10 mouse cellular contexts compared by ENCODE assay signal in genomic region chr17:85617566-85618358, GRCm38 (mm10). TPM values are rescaled to one million over a fixed set of nuclear protein-coding genes. Genes with fewer than 3 reads are reported as not detected.
DNase-seq lines count a peak whose midpoint lies in the region; ATAC-seq lines count a peak whose summit lies in the region.
"Had no signal": no experiment of that assay in that cellular context is flagged by ENCODE, and none has a peak within 500 bp of the region (broad histone marks: within the 10 kb centered on the region; RNA-seq: fewer than 3 reads in every experiment).

No protein-coding gene starts in this region.

- WGBS in embryonic facial prominence, embryonic 13.5 days: under 1% methylated on average over 36 of the region's 36 CpGs
- under 1% methylated on average over 34 of the region's 36 CpGs for WGBS in intestine, embryonic 16.5 days

- no peaks in the 10 kb centered on the region for H3K9me3 ChIP-seq in embryonic facial prominence, embryonic 13.5 days
- no peaks in the 10 kb centered on the region for H3K9me3 ChIP-seq in intestine, embryonic 16.5 days (ENCODE audit: control insufficient read depth, low read length)

- DNase-seq in kidney, postnatal 4 days: peak; percentile 58 to 66
- no peak for DNase-seq in kidney, postnatal 14 days
- peak; percentile 72 for DNase-seq in retina, postnatal 1 day
- DNase-seq in adrenal gland, postnatal 4 days (ENCODE audit: low spot score in 2 of 2): no peak
- DNase-seq in adrenal gland, adult (ENCODE audit: inconsistent age in 2 of 2, low spot score in 1 of 2): no peak

- peak overlapping the region; percentile 85 for H3K27ac ChIP-seq in embryonic facial prominence, embryonic 13.5 days
- no peak overlapping the region for H3K27ac ChIP-seq in intestine, embryonic 16.5 days (ENCODE audit: low read length)

- H3K36me3 ChIP-seq in embryonic facial prominence, embryonic 13.5 days: no peaks in the 10 kb centered on the region
- H3K36me3 ChIP-seq in intestine, embryonic 16.5 days (ENCODE audit: control insufficient read depth, insufficient read depth, low read length): no peaks in the 10 kb centered on the region

- peak overlapping the region; percentile 45 for H3K4me3 ChIP-seq in embryonic facial prominence, embryonic 13.5 days
- H3K4me3 ChIP-seq in intestine, embryonic 16.5 days (ENCODE audit: low read length): peak overlapping the region; percentile 24
- H3K4me3 ChIP-seq: myocyte had no signal

- no peak for ATAC-seq in embryonic facial prominence, embryonic 13.5 days (ENCODE audit: insufficient number of reproducible peaks, insufficient read depth, low FRiP score, low TSS enrichment, low read depth)
- no peak for ATAC-seq in intestine, embryonic 16.5 days
- ATAC-seq in monocyte, adult 5-6 weeks (replicated peaks; ENCODE audit: insufficient number of reproducible peaks, low FRiP score, low TSS enrichment, poor library complexity, severe bottlenecking): no peak

- peak overlapping the region; percentile 71 for H3K9ac ChIP-seq in embryonic facial prominence, embryonic 13.5 days
- H3K9ac ChIP-seq in intestine, embryonic 16.5 days (ENCODE audit: low read depth, low read length): no peak overlapping the region

- H3K27me3 ChIP-seq in embryonic facial prominence, embryonic 13.5 days: peaks cover 100% of the 10 kb centered on the region
- peaks cover 97% of the 10 kb centered on the region for H3K27me3 ChIP-seq in intestine, embryonic 16.5 days (replicated peaks; ENCODE audit: control insufficient read depth, insufficient read depth, low read length)

- peak overlapping the region; percentile 62 for H3K4me2 ChIP-seq in embryonic facial prominence, embryonic 13.5 days
- peak overlapping the region; percentile 14 for H3K4me2 ChIP-seq in intestine, embryonic 16.5 days (ENCODE audit: low read depth, low read length)

- H3K4me1 ChIP-seq in embryonic facial prominence, embryonic 13.5 days: peaks cover 43% of the 10 kb centered on the region
- peaks cover 10% of the 10 kb centered on the region for H3K4me1 ChIP-seq in intestine, embryonic 16.5 days (ENCODE audit: control insufficient read depth, insufficient read depth, low read length)

RNA-seq across cellular contexts. Expression of gene Six3, which starts 4.4 kb away (rescaled TPM):
- polyA plus RNA-seq in embryonic facial prominence, embryonic 13.5 days (2015; fragmentation: Nextera tagmentation; extraction: Ambion mirVana): 4.5 and 8.3 TPM in 2 replicates
- not detected in 2 replicates for polyA plus RNA-seq in intestine, embryonic 16.5 days (2015; fragmentation: Nextera tagmentation; extraction: Ambion mirVana)
- total RNA-seq in monocyte, adult 5-6 weeks (2017): not detected in 3 replicates
- not detected for total RNA-seq in adrenal gland, postnatal 4 days (2021)
- total RNA-seq: common myeloid progenitor, adult 5-6 weeks had no signal
- polyA plus RNA-seq: myocyte had no signal

Comparison
In these comparisons a context has a peak if more than half of its experiments do, and no peak if none do; other contexts are left out.
1. DNase-seq: peak in kidney, postnatal 4 days (2 of 2) and retina, postnatal 1 day (single experiment); none in kidney, postnatal 14 days (single experiment), adrenal gland, postnatal 4 days (0 of 2) and adrenal gland, adult (0 of 2).